Mouse (Mus musculus): Measurements from ENCODE around the gene Dusp13.

Dusp13 gene

DNA sequence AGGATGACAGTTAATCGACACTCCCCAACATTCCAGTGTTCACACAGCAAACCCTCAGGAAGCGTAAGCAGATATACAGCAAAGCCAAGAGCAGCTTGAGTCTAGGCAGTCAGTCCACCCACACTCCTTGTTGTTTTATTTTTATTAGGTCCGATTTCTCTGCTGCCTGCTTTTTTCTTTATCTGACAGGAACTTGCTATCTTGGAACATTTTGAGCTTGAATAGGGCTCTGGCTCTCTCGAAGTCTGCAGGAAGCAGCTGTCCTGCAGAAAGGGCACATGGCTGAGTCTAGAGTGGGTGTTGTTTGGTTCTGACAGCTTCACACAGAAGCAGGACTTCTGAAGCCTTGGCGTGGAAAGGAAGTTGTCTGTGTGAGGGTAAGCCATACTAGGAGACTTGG lies 47.7 kb downstream of the Dusp13 start:
- DNase-seq (ENCODE audit: low read depth): peak; percentile 32

DNA sequence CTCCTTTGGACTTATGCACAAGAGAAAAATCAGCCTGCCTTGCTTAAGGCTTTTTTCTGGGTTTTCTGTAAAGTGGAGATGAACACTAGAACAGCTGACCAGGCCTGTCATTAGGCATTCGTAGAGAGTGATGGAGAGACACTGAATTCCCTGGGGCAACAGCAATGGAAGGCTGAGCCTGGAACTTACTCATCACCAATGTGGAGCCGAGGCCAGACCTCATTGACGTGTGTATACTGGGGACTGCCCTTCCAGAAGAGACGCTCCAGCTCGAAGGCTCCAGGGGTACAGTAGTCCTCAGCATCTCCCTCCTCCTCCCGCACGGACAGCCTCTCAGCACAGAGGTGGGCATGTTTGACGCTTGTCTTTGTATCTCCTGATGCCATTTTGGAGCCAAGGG lies 48.3 kb downstream of the Dusp13 start:
- no peak for DNase-seq (ENCODE audit: low read depth)

- DNase-seq (ENCODE audit: low read depth): no peak
These were observed 54.7 kb downstream of the Dusp13 start for GRCm38 (mm10) chr14:21696186-21696830.

DNA sequence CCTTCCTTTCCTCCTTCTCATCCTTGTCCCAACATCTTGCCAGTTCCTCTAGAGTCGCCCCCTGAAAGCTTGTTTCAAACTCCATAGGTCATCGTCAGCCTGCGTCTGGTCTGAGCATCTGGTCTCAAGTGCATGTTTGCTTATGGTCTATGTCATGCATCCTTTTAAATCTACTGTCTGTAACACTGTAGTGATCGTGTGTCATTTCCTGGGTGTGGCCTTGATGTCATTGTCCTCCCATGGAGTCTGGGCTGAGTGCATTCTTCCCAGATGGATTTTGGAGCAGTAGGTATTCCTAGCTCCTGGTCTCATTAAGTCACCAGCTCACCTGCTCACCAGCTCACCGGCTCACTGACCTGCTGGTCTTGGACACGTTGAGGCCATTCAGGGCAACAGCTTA lies 56.0 kb downstream of the Dusp13 start:
- DNase-seq (ENCODE audit: low read depth): peak; percentile 38

- DNase-seq (ENCODE audit: low read depth): no peak
These were observed 59.9 kb downstream of the Dusp13 start for GRCm38 (mm10) chr14:21691070-21691469.

GRCm38 (mm10) chr14:21686376-21687279 lies 64.4 kb downstream of the Dusp13 start:
- no peak for DNase-seq (ENCODE audit: low read depth)

DNA sequence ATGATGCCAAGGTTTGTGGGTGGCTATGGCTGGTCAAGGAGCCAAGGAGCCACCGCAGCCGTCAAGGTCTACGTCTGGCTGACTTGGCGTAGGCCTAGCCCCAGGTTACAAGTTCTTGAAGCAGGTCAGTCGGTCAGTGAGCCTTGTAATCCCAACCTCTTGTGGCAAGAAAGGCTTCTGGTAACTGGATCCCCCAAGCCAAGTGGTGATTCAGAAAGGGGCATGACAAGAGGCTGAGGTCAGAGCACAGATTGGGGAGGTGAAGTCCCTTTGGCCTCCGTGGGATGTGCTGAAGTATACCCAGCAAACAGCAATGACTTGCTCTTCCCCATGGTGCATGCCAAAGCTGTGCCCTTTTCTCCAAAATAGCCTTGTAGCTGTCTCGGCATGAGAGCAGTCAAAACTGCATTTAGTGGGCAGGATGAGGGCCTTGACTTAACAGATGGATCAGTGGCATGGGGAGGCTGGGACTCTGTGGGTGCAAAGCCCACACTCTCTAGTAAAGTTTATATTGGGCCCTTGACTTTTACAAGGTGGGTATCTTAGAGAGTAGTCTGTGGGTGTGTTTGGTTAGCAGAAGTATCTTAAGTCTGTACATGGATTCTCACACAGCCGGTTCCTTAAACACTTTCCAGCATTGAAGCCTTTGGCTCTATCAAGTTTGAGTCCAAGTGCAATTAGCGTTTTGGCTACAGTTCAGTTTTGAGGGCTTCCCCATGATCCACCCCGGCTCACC lies 65.4 kb downstream of the Dusp13 start:
- no peak for DNase-seq (ENCODE audit: low read depth)

- no peak for DNase-seq (ENCODE audit: low read depth)
These were observed 67.1 kb downstream of the Dusp13 start for GRCm38 (mm10) chr14:21683834-21684233.

Data from 416B (cell line).